Mouse (Mus musculus) embryonic facial prominence, embryonic 15.5 days (tissue): Measurements from ENCODE around the gene Usp18. TPM values are rescaled to one million over a fixed set of nuclear protein-coding genes. Genes with fewer than 3 reads are reported as not detected.

Experiments
- ATAC-seq: fragments of 200-750 bp; cut with Nextera tagmentation; 2 replicates; pipeline ENCODE4 v1.8.0; 2017; ENCODE audit warnings: low read depth, moderate TSS enrichment; ENCODE audit not compliant: insufficient number of reproducible peaks, low FRiP score, low TSS enrichment
- H3K27ac ChIP-seq: fragments of 300-500 bp; sonication (generic); replicated peaks from 2 replicates; pipeline ENCODE4 v1.5.1; 2015; ENCODE audit warnings: mild to moderate bottlenecking, inconsistent platforms
- H3K27me3 ChIP-seq: fragments of 300-500 bp; sonication (generic); 2 replicates; pipeline ENCODE4 v1.6.1; 2015; ENCODE audit warnings: inconsistent platforms
- H3K36me3 ChIP-seq: fragments of 300-500 bp; sonication (generic); 2 replicates; pipeline ENCODE4 v1.6.1; 2015; ENCODE audit warnings: mild to moderate bottlenecking, inconsistent platforms
- H3K4me1 ChIP-seq: fragments of 300-500 bp; sonication (generic); 2 replicates; pipeline ENCODE4 v1.6.1; 2015; ENCODE audit warnings: inconsistent platforms
- H3K4me2 ChIP-seq: fragments of 300-500 bp; sonication (generic); replicated peaks from 2 replicates; pipeline ENCODE4 v1.6.1; 2015; ENCODE audit warnings: mild to moderate bottlenecking, inconsistent platforms
- H3K4me3 ChIP-seq: fragments of 300-500 bp; sonication (generic); replicated peaks from 2 replicates; pipeline ENCODE4 v1.5.1; 2015; ENCODE audit warnings: mild to moderate bottlenecking, inconsistent platforms
- H3K9ac ChIP-seq: fragments of 300-500 bp; sonication (generic); 2 replicates; pipeline ENCODE4 v1.6.1; 2015; ENCODE audit warnings: inconsistent platforms
- H3K9me3 ChIP-seq: fragments of 300-500 bp; sonication (generic); replicated peaks from 2 replicates; pipeline ENCODE4 v1.6.1; 2016; ENCODE audit warnings: inconsistent platforms
- WGBS: fragments of 180-500 bp; shearing (Covaris S2); methylation state at CpG from one replicate; pipeline ENCODE4 v1.1.7; 2015; 5-methylcytosine and 5-hydroxymethylcytosine counted together
- polyA plus RNA-seq: library from polyadenylated mRNA; unstranded; fragments of >200 nt; fragmentation: Nextera tagmentation; extraction: Ambion mirVana; gene quantifications from 2 replicates; pipeline ENCODE4 v1.2.1, GENCODE M21; 2015

Usp18 gene
- polyA plus RNA-seq, 1 experiment from 2014 or later, result 5.3 TPM

- Histone ChIP-seq H3K4me3 (no peak overlapping the region), H3K4me2 (no peak overlapping the region), H3K36me3 (no peaks in the 10 kb centered on the region), H3K9ac (no peak overlapping the region), H3K27ac (no peak overlapping the region), H3K9me3 (no peaks in the 10 kb centered on the region), H3K27me3 (no peaks in the 10 kb centered on the region), H3K4me1 (no peaks in the 10 kb centered on the region)
- no peak for ATAC-seq
- 78% methylated on average over 8 of the region's 8 CpGs for WGBS
Observed at GRCm38 (mm10) chr6:121261233-121261632, 15.5 kb downstream of the Usp18 start.

- no peak overlapping the region for H3K4me3 ChIP-seq
- no peaks in the 10 kb centered on the region for H3K4me1 ChIP-seq
- no peaks in the 10 kb centered on the region for H3K36me3 ChIP-seq
- H3K27me3 ChIP-seq, result no peaks in the 10 kb centered on the region
- H3K9ac ChIP-seq, result no peak overlapping the region
- H3K9me3 ChIP-seq, result no peaks in the 10 kb centered on the region
- ATAC-seq, result no peak
- no peak overlapping the region for H3K27ac ChIP-seq
- H3K4me2 ChIP-seq, result no peak overlapping the region
- WGBS, result 76% methylated on average over 10 of the region's 10 CpGs
Observed at GRCm38 (mm10) chr6:121262004-121262403, 16.3 kb downstream of the Usp18 start.

- Histone ChIP-seq H3K4me2 (no peak overlapping the region), H3K27me3 (no peaks in the 10 kb centered on the region), H3K36me3 (no peaks in the 10 kb centered on the region), H3K27ac (no peak overlapping the region), H3K4me3 (no peak overlapping the region), H3K9ac (no peak overlapping the region), H3K9me3 (no peaks in the 10 kb centered on the region), H3K4me1 (no peaks in the 10 kb centered on the region)
- no peak for ATAC-seq
- WGBS, result 86% methylated on average over 11 of the region's 11 CpGs
Observed at GRCm38 (mm10) chr6:121262496-121262895, 16.8 kb downstream of the Usp18 start.

GRCm38 (mm10) chr6:121270156-121270555 is 24.4 kb downstream of the Usp18 start:
- no peaks in the 10 kb centered on the region for H3K9me3 ChIP-seq
- H3K4me3 ChIP-seq, result no peak overlapping the region
- no peak overlapping the region for H3K4me2 ChIP-seq
- no peaks in the 10 kb centered on the region for H3K27me3 ChIP-seq
- H3K9ac ChIP-seq, result no peak overlapping the region
- H3K4me1 ChIP-seq, result no peaks in the 10 kb centered on the region
- ATAC-seq, result no peak
- no peaks in the 10 kb centered on the region for H3K36me3 ChIP-seq
- no peak overlapping the region for H3K27ac ChIP-seq
- WGBS, result 81% methylated on average over 6 of the region's 6 CpGs

GRCm38 (mm10) chr6:121271707-121272074 is 26.0 kb downstream of the Usp18 start:
- H3K9ac ChIP-seq, result no peak overlapping the region
- no peaks in the 10 kb centered on the region for H3K27me3 ChIP-seq
- no peak for ATAC-seq
- H3K4me3 ChIP-seq, result peak overlapping the region; percentile 51
- no peaks in the 10 kb centered on the region for H3K9me3 ChIP-seq
- no peak overlapping the region for H3K27ac ChIP-seq
- H3K4me2 ChIP-seq, result peak overlapping the region; percentile 60; the same call in 1 of the 2 replicates
- H3K36me3 ChIP-seq, result no peaks in the 10 kb centered on the region
- 11% methylated on average over 4 of the region's 4 CpGs for WGBS
- H3K4me1 ChIP-seq, result no peaks in the 10 kb centered on the region

GRCm38 (mm10) chr6:121272075-121272800 is 26.5 kb downstream of the Usp18 start:
- no peaks in the 10 kb centered on the region for H3K4me1 ChIP-seq
- peak overlapping the region; percentile 84 for H3K27ac ChIP-seq
- H3K27me3 ChIP-seq, result no peaks in the 10 kb centered on the region
- no peaks in the 10 kb centered on the region for H3K9me3 ChIP-seq
- H3K9ac ChIP-seq, result no peak overlapping the region
- peak overlapping the region; percentile 51 for H3K4me3 ChIP-seq
- peak; percentile 83 for ATAC-seq
- peak overlapping the region; percentile 60 for H3K4me2 ChIP-seq
- WGBS, result 11% methylated on average over 17 of the region's 17 CpGs
- H3K36me3 ChIP-seq, result no peaks in the 10 kb centered on the region

GRCm38 (mm10) chr6:121274356-121274755 is 28.6 kb downstream of the Usp18 start:
- H3K27me3 ChIP-seq, result no peaks in the 10 kb centered on the region
- no peak overlapping the region for H3K4me3 ChIP-seq
- H3K4me1 ChIP-seq, result no peaks in the 10 kb centered on the region
- H3K27ac ChIP-seq, result no peak overlapping the region
- no peak overlapping the region for H3K9ac ChIP-seq
- no peaks in the 10 kb centered on the region for H3K36me3 ChIP-seq
- WGBS, result 78% methylated on average over 3 of the region's 3 CpGs
- no peak for ATAC-seq
- H3K4me2 ChIP-seq, result no peak overlapping the region
- H3K9me3 ChIP-seq, result no peaks in the 10 kb centered on the region

- H3K4me1 ChIP-seq, result no peaks in the 10 kb centered on the region
- 80% methylated on average over 5 of the region's 5 CpGs for WGBS
Observed at GRCm38 (mm10) chr6:121284132-121284531, 38.4 kb downstream of the Usp18 start.

GRCm38 (mm10) chr6:121299317-121299716 is 53.6 kb downstream of the Usp18 start:
- no peak for ATAC-seq
- H3K4me3 ChIP-seq, result no peak overlapping the region
- H3K4me1 ChIP-seq, result peaks cover 9% of the 10 kb centered on the region; the same call in 1 of the 2 replicates

More at GRCm38 (mm10) chr6:121284132-121284531, 38.4 kb downstream of the Usp18 start:
- H3K4me2 ChIP-seq, result no peak overlapping the region
- H3K4me3 ChIP-seq, result no peak overlapping the region
- no peaks in the 10 kb centered on the region for H3K36me3 ChIP-seq
- H3K9me3 ChIP-seq, result no peaks in the 10 kb centered on the region
- H3K27me3 ChIP-seq, result no peaks in the 10 kb centered on the region
- no peak for ATAC-seq
- no peak overlapping the region for H3K27ac ChIP-seq
- H3K9ac ChIP-seq, result no peak overlapping the region

GRCm38 (mm10) chr6:121299954-121300353 is 54.2 kb downstream of the Usp18 start, which contains the start of gene Slc6a13:
TSS of gene Slc6a13 (plus strand) at chr6:121300227.
- H3K9ac ChIP-seq, result no peak within 1 kb of the TSS
- WGBS, result 3% methylated on average over 11 of the region's 11 CpGs
- peaks cover 9% of the 10 kb centered on the region; the same call in 1 of the 2 replicates for H3K4me1 ChIP-seq
- H3K27ac ChIP-seq, result no peak within 1 kb of the TSS
- H3K36me3 ChIP-seq, result no peaks in the 10 kb centered on the region
- H3K4me3 ChIP-seq, result no peak within 1 kb of the TSS
- peak; percentile 54; the same call in 1 of the 2 replicates for ATAC-seq
- no peaks in the 10 kb centered on the region for H3K9me3 ChIP-seq
- H3K4me2 ChIP-seq, result peak within 1 kb of the TSS; percentile 12
- H3K27me3 ChIP-seq, result no peaks in the 10 kb centered on the region

More at GRCm38 (mm10) chr6:121299317-121299716, 53.6 kb downstream of the Usp18 start:
- Histone ChIP-seq H3K9ac (no peak overlapping the region), H3K27ac (no peak overlapping the region), H3K9me3 (no peaks in the 10 kb centered on the region), H3K27me3 (no peaks in the 10 kb centered on the region), H3K4me2 (no peak overlapping the region), H3K36me3 (no peaks in the 10 kb centered on the region)
- 39% methylated on average over 7 of the region's 7 CpGs for WGBS

- no peaks in the 10 kb centered on the region for H3K27me3 ChIP-seq
- H3K27ac ChIP-seq, result no peak overlapping the region
- WGBS, result 45% methylated on average over 9 of the region's 9 CpGs
- H3K4me3 ChIP-seq, result no peak overlapping the region
- peak overlapping the region; percentile 12; the same call in 1 of the 2 replicates for H3K4me2 ChIP-seq
- no peaks in the 10 kb centered on the region for H3K36me3 ChIP-seq
- H3K9ac ChIP-seq, result no peak overlapping the region
- ATAC-seq, result no peak
- H3K4me1 ChIP-seq, result peaks cover 9% of the 10 kb centered on the region; the same call in 1 of the 2 replicates
- H3K9me3 ChIP-seq, result no peaks in the 10 kb centered on the region
Observed at GRCm38 (mm10) chr6:121300504-121300903, 54.8 kb downstream of the Usp18 start.
